Mouse (Mus musculus) thymus, adult 2 months (tissue): ENCODE results near the gene Mxra8.

Source experiments
- CTCF ChIP-seq: fragments of 200-500 bp; IDR thresholded peaks from 2 replicates; pipeline ENCODE4 v1.5.1; 2012; ENCODE audit warnings: mild to moderate bottlenecking, control low read depth, low read length, moderate library complexity, borderline replicate concordance; ENCODE audit not compliant: control insufficient read depth, poor library complexity, insufficient read depth; ENCODE audit errors: extremely low read depth
- POLR2A ChIP-seq: fragments of 200-500 bp; IDR thresholded peaks from 2 replicates; pipeline ENCODE4 v1.6.1; 2012; ENCODE audit warnings: mild to moderate bottlenecking, low read length, control low read depth, moderate library complexity; ENCODE audit not compliant: control insufficient read depth, poor library complexity, insufficient read depth; ENCODE audit errors: extremely low read depth

DNA sequence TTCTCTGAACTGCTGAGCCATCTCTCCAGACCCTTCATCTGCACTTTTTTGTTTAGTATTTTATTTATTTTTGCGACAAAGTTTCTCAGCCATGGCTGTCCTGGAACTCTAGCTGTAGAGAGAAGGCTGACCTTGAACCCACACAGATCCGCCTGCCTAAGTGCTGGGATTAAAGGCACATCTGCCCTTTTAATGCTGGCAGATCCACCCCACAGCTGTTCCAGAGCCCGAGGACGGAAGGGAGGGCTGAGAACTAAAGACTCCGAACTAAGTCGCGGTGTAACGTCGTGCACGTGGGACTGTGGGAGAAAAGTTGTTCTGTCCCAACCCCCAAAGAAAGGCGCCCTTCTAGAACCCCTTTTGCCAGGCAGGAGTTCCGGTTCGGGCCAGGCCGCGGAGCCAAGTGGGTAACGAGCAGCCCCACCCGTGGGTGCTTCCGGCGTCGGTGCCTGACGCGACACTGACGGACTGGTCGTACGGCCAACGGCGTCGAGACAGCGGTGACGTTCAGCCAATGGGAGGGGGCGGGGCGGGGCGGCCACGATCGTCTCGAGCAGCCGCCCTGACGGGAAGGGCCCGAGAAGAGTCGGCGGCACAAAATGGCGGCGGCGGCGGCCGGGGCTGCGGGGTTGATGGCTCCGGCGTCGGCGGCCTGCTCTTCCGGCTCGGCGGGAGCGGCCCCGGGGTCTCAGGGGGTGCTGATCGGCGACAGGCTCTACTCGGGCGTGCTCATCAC is 27.4 kb upstream of the Mxra8 start, which contains the start of gene Ccnl2:
- TF ChIP-seq CTCF (peak; percentile 74), POLR2A (peak; percentile 81)
